Mouse (Mus musculus) heart, postnatal 0 days (tissue): Measurements from ENCODE around the gene 4933406M09Rik. TPM values are rescaled to one million over a fixed set of nuclear protein-coding genes. Genes with fewer than 3 reads are reported as not detected.

Experiments
- ATAC-seq: fragments of 200-750 bp; cut with Nextera tagmentation; 2 replicates; pipeline ENCODE4 v1.8.0; 2017; ENCODE audit warnings: low read depth, moderate number of reproducible peaks, moderate library complexity; ENCODE audit not compliant: insufficient read depth
- DNase-seq: peaks from one replicate; pipeline ENCODE4 v3.0.0-alpha.2; 2016; ENCODE audit warnings: low spot score
- H3K27ac ChIP-seq: fragments of 300-500 bp; sonication (generic); 2 replicates; pipeline ENCODE4 v1.5.1; 2014; ENCODE audit warnings: low read depth, mild to moderate bottlenecking
- H3K27me3 ChIP-seq: fragments of 300-500 bp; sonication (generic); 2 replicates; pipeline ENCODE4 v1.6.1; 2014; ENCODE audit warnings: low read length, mixed read lengths; ENCODE audit not compliant: control insufficient read depth, insufficient read depth
- H3K36me3 ChIP-seq: fragments of 300-500 bp; sonication (generic); replicated peaks from 2 replicates; pipeline ENCODE4 v1.6.1; 2014; ENCODE audit warnings: low read length, mixed read lengths; ENCODE audit not compliant: control insufficient read depth, insufficient read depth
- H3K4me1 ChIP-seq: fragments of 300-500 bp; sonication (generic); 2 replicates; pipeline ENCODE4 v1.6.1; 2014; ENCODE audit warnings: antibody characterized with exemption; ENCODE audit not compliant: control insufficient read depth, insufficient read depth
- H3K4me2 ChIP-seq: fragments of 300-500 bp; sonication (generic); 2 replicates; pipeline ENCODE4 v1.6.1; 2014; ENCODE audit warnings: low read depth, mild to moderate bottlenecking, low read length, moderate library complexity
- H3K4me3 ChIP-seq: fragments of 300-500 bp; sonication (generic); 2 replicates; pipeline ENCODE4 v1.5.1; 2014; ENCODE audit warnings: low read depth, low read length
- H3K9ac ChIP-seq: fragments of 300-500 bp; sonication (generic); replicated peaks from 2 replicates; pipeline ENCODE4 v1.6.1; 2014; ENCODE audit warnings: low read depth, low read length, mixed read lengths
- H3K9me3 ChIP-seq: fragments of 300-500 bp; sonication (generic); replicated peaks from 2 replicates; pipeline ENCODE4 v1.6.1; 2016; ENCODE audit warnings: low read length; ENCODE audit not compliant: control insufficient read depth
- CTCF ChIP-seq: IDR thresholded peaks from 2 replicates; pipeline ENCODE4 v1.5.1; 2016; ENCODE audit warnings: antibody characterized with exemption, control low read depth, low read depth
- EP300 ChIP-seq: IDR thresholded peaks from 2 replicates; pipeline ENCODE4 v1.6.1; 2016; ENCODE audit warnings: antibody characterized with exemption, low read depth
- WGBS: fragments of 180-500 bp; shearing (Covaris S2); extraction: QIAGEN DNeasy Blood & Tissue Kit; methylation state at CpG from one replicate; pipeline ENCODE4 v1.1.7; 2014; 5-methylcytosine and 5-hydroxymethylcytosine counted together
- polyA plus RNA-seq: library from polyadenylated mRNA; unstranded; fragments of >200 nt; fragmentation: Nextera tagmentation; extraction: Ambion mirVana; gene quantifications from 2 replicates; pipeline ENCODE4 v1.2.1, GENCODE M21; 2015
- total RNA-seq: library from RNA; depleted of rRNA; stranded (reverse); fragments of >200 nt; gene quantifications from 2 replicates; pipeline ENCODE4 v1.2.3, GENCODE M21; 2014; ENCODE audit warnings: low replicate concordance

Gene 4933406M09Rik
- total and polyA plus RNA-seq, 2 experiments from 2014 or later, result not detected

GRCm38 (mm10) chr1:134342278-134342664 is 43.5 kb upstream of the 4933406M09Rik start:
- Histone ChIP-seq H3K4me1 (peaks cover 21% of the 10 kb centered on the region), H3K4me3 (no peak overlapping the region), H3K4me2 (peak overlapping the region; percentile 78), H3K9ac (no peak overlapping the region), H3K36me3 (peaks cover 14% of the 10 kb centered on the region), H3K27ac (peak overlapping the region; percentile 85), H3K9me3 (no peaks in the 10 kb centered on the region), H3K27me3 (no peaks in the 10 kb centered on the region)
- ATAC-seq (peak; percentile 66), DNase-seq (peak; percentile 75)
- no peak for TF ChIP-seq CTCF
- no peak for TF ChIP-seq EP300
- WGBS, result 36% methylated on average over 2 of the region's 2 CpGs

GRCm38 (mm10) chr1:134342781-134343310 is 42.9 kb upstream of the 4933406M09Rik start:
- Histone ChIP-seq H3K27me3 (no peaks in the 10 kb centered on the region), H3K36me3 (peaks cover 20% of the 10 kb centered on the region), H3K9ac (no peak overlapping the region), H3K4me2 (peak overlapping the region; percentile 78), H3K9me3 (no peaks in the 10 kb centered on the region), H3K4me1 (peaks cover 16% of the 10 kb centered on the region; the same call in 1 of the 2 replicates), H3K27ac (peak overlapping the region; percentile 85), H3K4me3 (no peak overlapping the region)
- DNase-seq, result no peak
- TF ChIP-seq EP300 (no peak), CTCF (no peak)
- ATAC-seq, result no peak
- 48% methylated on average over 8 of the region's 8 CpGs for WGBS

GRCm38 (mm10) chr1:134343567-134343966 is 42.2 kb upstream of the 4933406M09Rik start:
- peak overlapping the region; percentile 78 for H3K4me2 ChIP-seq
- H3K27ac ChIP-seq, result peak overlapping the region; percentile 85
- H3K9me3 ChIP-seq, result no peaks in the 10 kb centered on the region
- H3K36me3 ChIP-seq, result peaks cover 22% of the 10 kb centered on the region
- ATAC-seq (no peak), DNase-seq (no peak)
- no peaks in the 10 kb centered on the region for H3K27me3 ChIP-seq
- H3K9ac ChIP-seq, result peak overlapping the region; percentile 54; the same call in 1 of the 2 replicates
- H3K4me1 ChIP-seq, result peaks cover 16% of the 10 kb centered on the region; the same call in 1 of the 2 replicates
- H3K4me3 ChIP-seq, result peak overlapping the region; percentile 50
- WGBS, result 5% methylated on average over 2 of the region's 2 CpGs
- TF ChIP-seq EP300 (no peak), CTCF (no peak)

GRCm38 (mm10) chr1:134344005-134344950 is 41.5 kb upstream of the 4933406M09Rik start:
- Histone ChIP-seq H3K4me3 (peak overlapping the region; percentile 50), H3K27me3 (no peaks in the 10 kb centered on the region), H3K4me1 (0 out of 2 replicates have a peak, but pooled peaks cover 16% of the 10 kb centered on the region), H3K9me3 (no peaks in the 10 kb centered on the region), H3K9ac (peak overlapping the region; percentile 54), H3K36me3 (peaks cover 22% of the 10 kb centered on the region), H3K4me2 (peak overlapping the region; percentile 78), H3K27ac (peak overlapping the region; percentile 85)
- peak; percentile 92 for ATAC-seq
- no peak for TF ChIP-seq EP300
- TF ChIP-seq CTCF, result no peak
- 3% methylated on average over 52 of the region's 54 CpGs for WGBS
- peak; percentile 87 for DNase-seq

GRCm38 (mm10) chr1:134345075-134345474 is 40.7 kb upstream of the 4933406M09Rik start:
- H3K4me1 ChIP-seq, result 0 out of 2 replicates have a peak, but pooled peaks cover 16% of the 10 kb centered on the region
- no peak for TF ChIP-seq CTCF
- TF ChIP-seq EP300, result no peak
- peak overlapping the region; percentile 50 for H3K4me3 ChIP-seq
- no peak overlapping the region for H3K9ac ChIP-seq
- no peaks in the 10 kb centered on the region for H3K9me3 ChIP-seq
- no peaks in the 10 kb centered on the region for H3K27me3 ChIP-seq
- ATAC-seq, result no peak
- H3K4me2 ChIP-seq, result peak overlapping the region; percentile 78
- DNase-seq, result no peak
- H3K36me3 ChIP-seq, result peaks cover 30% of the 10 kb centered on the region
- WGBS, result 81% methylated on average over 4 of the region's 4 CpGs
- H3K27ac ChIP-seq, result no peak overlapping the region
